Mouse (Mus musculus) myocyte (in vitro differentiated cells): ENCODE measurements around the gene Sidt1. TPM values are rescaled to one million over a fixed set of nuclear protein-coding genes. Genes with fewer than 3 reads are reported as not detected.

Experiments
- H3K27me3 ChIP-seq: one replicate; pipeline ENCODE4 v1.6.1; 2011; ENCODE audit not compliant: control insufficient read depth, insufficient read depth, insufficient read length
- H3K36me3 ChIP-seq: one replicate; pipeline ENCODE4 v1.6.1; 2011; ENCODE audit not compliant: control insufficient read depth, insufficient read depth
- H3K4me2 ChIP-seq: one replicate; pipeline ENCODE4 v1.6.1; 2011; ENCODE audit warnings: low read depth, control low read depth
- H3K4me3 ChIP-seq: one replicate; pipeline ENCODE4 v1.5.1; 2011; ENCODE audit warnings: mild to moderate bottlenecking, control low read depth, moderate library complexity
- H3K79me2 ChIP-seq: one replicate; pipeline ENCODE4 v1.6.1; 2011; ENCODE audit not compliant: control insufficient read depth, insufficient read depth
- H3ac ChIP-seq: one replicate; pipeline ENCODE4 v1.6.1; 2011; ENCODE audit not compliant: control insufficient read depth, insufficient read length
- CEBPB ChIP-seq: IDR thresholded peaks from 2 replicates; pipeline ENCODE4 v1.6.1; 2011; ENCODE audit warnings: mild to moderate bottlenecking, moderate library complexity; ENCODE audit not compliant: poor library complexity, insufficient read depth, severe bottlenecking
- E2F4 ChIP-seq: IDR thresholded peaks from one replicate; pipeline ENCODE4 v1.6.1; 2011; ENCODE audit warnings: mild to moderate bottlenecking, control low read depth, moderate library complexity; ENCODE audit not compliant: insufficient read depth
- MAX ChIP-seq: IDR thresholded peaks from one replicate; pipeline ENCODE4 v1.6.1; 2011; ENCODE audit warnings: low read depth, mild to moderate bottlenecking, control low read depth
- MYOD1 ChIP-seq, 3 experiments: IDR thresholded peaks; one replicate each; pipeline ENCODE4 v1.6.1; 2011; ENCODE audit warnings: control low read depth in 2 of 3, low read depth in 2 of 3, mild to moderate bottlenecking in 2 of 3, moderate library complexity in 1 of 3; ENCODE audit not compliant: insufficient read length in 2 of 3, control insufficient read depth in 1 of 3
- MYOG ChIP-seq, 3 experiments: IDR thresholded peaks; one replicate each; pipeline ENCODE4 v1.6.1; 2011; ENCODE audit warnings: control low read depth in 2 of 3, low read depth in 2 of 3, mild to moderate bottlenecking in 2 of 3; ENCODE audit not compliant: insufficient read length in 2 of 3, control insufficient read depth in 1 of 3, insufficient read depth in 1 of 3
- POLR2A ChIP-seq: IDR thresholded peaks from one replicate; pipeline ENCODE4 v1.6.1; 2011; ENCODE audit warnings: low read depth, mild to moderate bottlenecking, control low read depth, moderate library complexity; ENCODE audit not compliant: insufficient read length
- POLR2AphosphoS2 ChIP-seq: IDR thresholded peaks from one replicate; pipeline ENCODE4 v1.6.1; 2011; ENCODE audit warnings: low read depth, control low read depth; ENCODE audit not compliant: insufficient read length
- REST ChIP-seq: IDR thresholded peaks from one replicate; pipeline ENCODE4 v1.6.1; 2011; ENCODE audit warnings: mild to moderate bottlenecking, control low read depth, moderate library complexity; ENCODE audit not compliant: insufficient read depth, insufficient read length
- SRF ChIP-seq: IDR thresholded peaks from one replicate; pipeline ENCODE4 v1.6.1; 2011; ENCODE audit warnings: low read depth; ENCODE audit not compliant: control insufficient read depth, insufficient read length
- TCF12 ChIP-seq: IDR thresholded peaks from one replicate; pipeline ENCODE4 v1.6.1; 2011; ENCODE audit warnings: mild to moderate bottlenecking, control low read depth; ENCODE audit not compliant: poor library complexity, insufficient read depth, severe bottlenecking
- TCF3 ChIP-seq: IDR thresholded peaks from one replicate; pipeline ENCODE4 v1.6.1; 2011; ENCODE audit warnings: low read depth, control low read depth; ENCODE audit not compliant: insufficient read length
- USF1 ChIP-seq: IDR thresholded peaks from one replicate; pipeline ENCODE4 v1.6.1; 2011; ENCODE audit warnings: low read depth, mild to moderate bottlenecking, control low read depth, moderate library complexity
- polyA plus RNA-seq: library from polyadenylated mRNA; unstranded; fragments of >200 nt; fragmentation: generic; extraction: Trizol; gene quantifications from one replicate; pipeline ENCODE4 v1.2.1, GENCODE M21; 2012; ENCODE audit warnings: missing spikeins

The Sidt1 gene
- polyA plus RNA-seq, 1 experiment: not detected

GRCm38 (mm10) chr16:44347071-44347901 is 14.3 kb upstream of the Sidt1 start, which contains the start of gene Spice1:
Spice1 (plus strand) TSS chr16:44347121.
- Histone ChIP-seq H3K79me2 (peaks cover 7% of the 10 kb centered on the region), H3K36me3 (no peaks in the 10 kb centered on the region)

DNA sequence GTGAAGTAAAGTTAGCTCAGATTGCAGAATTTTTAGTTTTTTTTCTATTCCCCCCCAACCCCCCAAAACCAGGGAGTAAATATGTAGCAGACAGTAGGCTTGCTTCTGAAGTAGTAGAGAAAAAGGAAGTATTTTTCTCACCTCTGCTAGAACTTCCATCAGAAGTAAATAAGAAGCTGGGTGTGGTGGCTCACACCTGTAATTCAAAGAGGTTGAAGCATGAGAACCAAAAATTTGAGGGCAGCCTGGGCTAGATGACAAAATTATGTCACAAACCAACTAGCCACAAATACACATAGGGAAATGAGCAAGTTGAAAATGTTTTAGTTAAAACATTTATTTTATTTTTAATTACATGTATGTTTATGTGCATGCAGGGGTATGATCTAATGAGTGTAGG is 4.5 kb upstream of the Sidt1 start:
- no peak for TF ChIP-seq USF1
- TF ChIP-seq POLR2A: no peak
- TF ChIP-seq TCF12: no peak
- TF ChIP-seq TCF3: no peak
- Histone ChIP-seq H3K27me3 (peaks cover 6% of the 10 kb centered on the region), H3K4me2 (no peak overlapping the region), H3K36me3 (no peaks in the 10 kb centered on the region), H3K4me3 (no peak overlapping the region), H3K79me2 (no peaks in the 10 kb centered on the region), H3ac (no peak overlapping the region)

More at GRCm38 (mm10) chr16:44347071-44347901, 14.3 kb upstream of the Sidt1 start, which contains the start of gene Spice1:
- no peak within 1 kb of the TSS for H3ac ChIP-seq
- no peaks in the 10 kb centered on the region for H3K27me3 ChIP-seq
- peak within 1 kb of the TSS; percentile 96 for H3K4me2 ChIP-seq
- TF ChIP-seq MYOG (IDR thresholded peaks at IDR 0.05; ENCODE audit: control insufficient read depth in 1 of 3, insufficient read depth in 1 of 3, insufficient read length in 2 of 3, low read depth in 2 of 3): peak in 1 of 3 experiments; percentile 17
- TF ChIP-seq POLR2A: peak; percentile 69
- TF ChIP-seq TCF12: no peak
- peak; percentile 69 for TF ChIP-seq E2F4
- peak; percentile 59 for TF ChIP-seq POLR2AphosphoS2
- peak within 1 kb of the TSS; percentile 51 for H3K4me3 ChIP-seq

DNA sequence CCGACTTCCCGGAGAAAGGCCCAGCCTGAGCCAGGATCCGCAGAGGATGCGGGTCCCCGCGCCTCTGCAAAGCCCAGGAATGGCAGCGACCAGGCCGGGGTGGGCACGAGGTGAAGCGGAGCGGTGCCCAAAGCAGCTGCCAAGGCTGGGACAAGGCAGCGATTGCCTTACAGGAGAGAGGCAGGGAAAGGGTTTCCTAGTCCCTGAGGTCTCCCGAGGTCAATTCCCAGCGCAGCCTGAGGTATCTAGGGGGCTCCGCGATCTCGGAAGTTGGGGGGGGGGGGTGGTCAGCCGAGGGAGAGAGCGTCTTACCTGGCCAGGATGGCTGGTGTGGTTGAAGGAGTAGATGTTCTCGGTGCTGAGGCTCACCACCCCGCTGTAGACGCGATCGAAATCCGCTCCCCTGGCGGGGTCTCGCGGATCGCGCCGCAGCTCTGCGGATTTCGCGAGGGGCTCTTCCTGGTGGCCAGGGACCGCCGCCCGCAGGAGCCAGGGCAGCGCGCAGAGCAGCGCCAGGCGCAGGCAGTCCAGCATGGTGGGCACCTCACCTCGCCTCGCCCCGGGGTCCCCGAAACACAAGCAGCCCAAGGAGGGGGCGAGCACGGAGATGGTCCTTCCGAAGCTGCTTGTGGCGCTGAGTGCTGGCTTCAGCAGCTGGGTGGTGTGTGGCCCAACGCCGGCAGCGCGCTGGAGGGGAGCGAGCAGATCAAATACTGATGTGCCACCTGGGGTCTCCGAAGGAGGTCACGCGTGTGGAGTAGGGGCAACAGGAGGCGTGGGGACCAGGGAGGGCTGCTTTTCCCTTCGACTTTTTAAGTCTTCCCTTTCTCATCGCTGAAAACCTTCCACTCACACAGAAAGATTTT is 768 bp downstream of the Sidt1 start:
- no peaks in the 10 kb centered on the region for H3K79me2 ChIP-seq
- no peak overlapping the region for H3K4me3 ChIP-seq
- no peak for TF ChIP-seq TCF12
- no peak for TF ChIP-seq MYOG (IDR thresholded peaks at IDR 0.05; ENCODE audit: control insufficient read depth in 1 of 3, insufficient read depth in 1 of 3, insufficient read length in 2 of 3, low read depth in 2 of 3)
- TF ChIP-seq CEBPB: no peak
- TF ChIP-seq SRF: no peak
- no peak for TF ChIP-seq POLR2A
- TF ChIP-seq E2F4: no peak
- no peak for TF ChIP-seq USF1
- TF ChIP-seq TCF3: no peak
- TF ChIP-seq MYOD1 (IDR thresholded peaks at IDR 0.05; ENCODE audit: control insufficient read depth in 1 of 3, insufficient read length in 2 of 3, low read depth in 2 of 3): no peak
- no peak for TF ChIP-seq MAX
- TF ChIP-seq REST: no peak
- no peaks in the 10 kb centered on the region for H3K36me3 ChIP-seq
- H3K4me2 ChIP-seq: no peak overlapping the region
- no peak overlapping the region for H3ac ChIP-seq
- peaks cover 13% of the 10 kb centered on the region for H3K27me3 ChIP-seq

- peaks cover 13% of the 10 kb centered on the region for H3K27me3 ChIP-seq
- no peaks in the 10 kb centered on the region for H3K79me2 ChIP-seq
- no peak overlapping the region for H3K4me2 ChIP-seq
- H3ac ChIP-seq: no peak overlapping the region
- no peaks in the 10 kb centered on the region for H3K36me3 ChIP-seq
- TF ChIP-seq MYOG (IDR thresholded peaks at IDR 0.05; ENCODE audit: control insufficient read depth in 1 of 3, insufficient read depth in 1 of 3, insufficient read length in 2 of 3, low read depth in 2 of 3) (no peak), POLR2AphosphoS2 (no peak), CEBPB (no peak), MAX (no peak), TCF12 (no peak), POLR2A (no peak), REST (no peak), E2F4 (no peak), USF1 (no peak), SRF (no peak), MYOD1 (IDR thresholded peaks at IDR 0.05; ENCODE audit: control insufficient read depth in 1 of 3, insufficient read length in 2 of 3, low read depth in 2 of 3) (no peak), TCF3 (no peak)
- H3K4me3 ChIP-seq: no peak overlapping the region
Measured at GRCm38 (mm10) chr16:44331671-44331994, 1.4 kb downstream of the Sidt1 start.

DNA sequence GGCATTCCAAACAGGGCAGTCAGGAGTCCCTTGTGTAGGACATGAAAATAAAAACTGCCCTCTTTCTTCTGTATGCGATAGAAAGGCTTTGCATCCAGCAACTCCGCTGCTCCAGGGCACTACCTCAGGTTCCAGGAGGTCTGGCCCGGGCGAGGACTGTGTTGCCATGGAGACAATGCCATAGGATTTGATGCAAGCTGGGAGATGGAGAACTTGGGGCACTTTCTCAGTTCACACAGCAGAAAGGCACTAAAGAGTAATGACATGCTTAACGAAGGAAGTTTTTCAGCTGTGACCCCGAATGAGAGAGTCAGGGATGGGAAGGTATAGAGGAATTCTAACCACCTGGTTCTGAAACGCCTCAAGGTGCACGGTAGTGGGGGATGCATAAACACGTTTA is 1.8 kb downstream of the Sidt1 start:
- Histone ChIP-seq H3K4me3 (no peak overlapping the region), H3K27me3 (peaks cover 13% of the 10 kb centered on the region), H3ac (no peak overlapping the region), H3K79me2 (no peaks in the 10 kb centered on the region), H3K36me3 (no peaks in the 10 kb centered on the region), H3K4me2 (no peak overlapping the region)
- TF ChIP-seq MYOG (IDR thresholded peaks at IDR 0.05; ENCODE audit: control insufficient read depth in 1 of 3, insufficient read depth in 1 of 3, insufficient read length in 2 of 3, low read depth in 2 of 3): no peak
- TF ChIP-seq MAX: no peak
- TF ChIP-seq MYOD1 (IDR thresholded peaks at IDR 0.05; ENCODE audit: control insufficient read depth in 1 of 3, insufficient read length in 2 of 3, low read depth in 2 of 3): no peak
- no peak for TF ChIP-seq E2F4
- TF ChIP-seq SRF: no peak
